Mouse (Mus musculus): Measurements from ENCODE around the gene Dnmt3c. TPM values are rescaled to one million over a fixed set of nuclear protein-coding genes. Genes with fewer than 3 reads are reported as not detected.
"Not testable (repeated sequence)": the region's sequence is repeated elsewhere in the genome, so short reads cannot be mapped to it uniquely, and the experiment has no call there.

Dnmt3c gene
- polyA plus RNA-seq, 1 experiment: 0.10 TPM

DNA sequence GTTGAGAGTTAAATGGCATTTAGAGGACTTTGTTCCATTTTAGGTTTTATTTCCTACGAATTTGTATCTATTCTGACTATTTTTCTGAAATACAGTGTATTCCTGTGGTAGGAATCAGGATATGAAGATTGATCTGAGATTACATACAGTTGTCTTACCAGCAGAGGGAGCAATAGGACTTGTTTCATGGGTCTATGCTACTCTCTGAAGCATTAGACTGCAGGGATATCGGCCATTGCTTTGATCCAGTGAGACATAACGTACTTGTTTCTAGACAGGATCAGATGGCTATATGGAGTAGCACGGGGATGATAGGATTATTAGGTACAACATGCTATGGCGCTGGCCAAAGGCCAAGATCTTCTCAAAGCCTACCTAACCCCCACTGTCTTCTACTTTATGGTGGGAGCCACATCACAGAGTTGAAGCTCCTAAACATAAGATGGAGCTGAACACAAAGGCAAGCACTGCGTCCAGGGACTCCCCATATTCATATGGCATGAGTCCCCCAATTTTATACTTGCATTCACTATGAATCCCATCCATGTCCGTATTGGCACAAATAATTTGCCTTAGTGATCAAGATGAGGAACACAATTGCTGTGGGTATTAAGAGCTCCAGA is 27.6 kb upstream of the Dnmt3c start:
- no peak for TF ChIP-seq POLR2A (IDR thresholded peaks at IDR 0.05; ENCODE audit: borderline replicate concordance, insufficient read depth, low read length)
- peak; percentile 43; the same call in 1 of the 2 replicates for TF ChIP-seq CTCF (IDR thresholded peaks at IDR 0.05; ENCODE audit: borderline replicate concordance, insufficient read depth, low read depth, low read length)
- no peak overlapping the region for H3K27ac ChIP-seq (ENCODE audit: insufficient read depth, low read length)
- H3K4me3 ChIP-seq (replicated peaks; ENCODE audit: insufficient read depth, low read depth, low read length): no peak overlapping the region
- H3K27me3 ChIP-seq (ENCODE audit: control insufficient read depth, insufficient read depth, low read length): no peaks in the 10 kb centered on the region
- 43% methylated on average over 7 of the region's 7 CpGs for WGBS
- peak; percentile 27 to 58 for DNase-seq
- no peaks in the 10 kb centered on the region for H3K4me1 ChIP-seq (ENCODE audit: control insufficient read depth, insufficient read depth, low read length)

DNA sequence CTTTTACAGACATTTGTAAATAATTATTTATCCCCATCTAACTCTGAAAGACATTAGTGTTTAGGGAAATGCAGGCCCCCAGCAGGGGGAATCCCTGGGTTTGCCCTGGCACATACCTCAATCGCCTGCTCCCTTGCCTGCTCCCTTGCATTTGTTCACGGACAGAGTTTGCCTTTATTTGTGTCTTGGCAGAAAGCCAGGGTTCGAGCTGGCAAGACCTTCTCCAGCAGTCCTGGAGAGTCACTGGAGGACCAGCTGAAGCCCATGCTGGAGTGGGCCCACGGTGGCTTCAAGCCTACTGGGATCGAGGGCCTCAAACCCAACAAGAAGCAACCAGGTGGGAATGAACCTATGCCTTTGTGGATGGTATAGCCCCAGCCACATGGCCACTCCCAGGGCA is 26.3 kb upstream of the Dnmt3c start:
- no peak overlapping the region for H3K4me3 ChIP-seq (replicated peaks; ENCODE audit: insufficient read depth, low read depth, low read length)
- H3K27ac ChIP-seq (ENCODE audit: insufficient read depth, low read length): no peak overlapping the region
- H3K27me3 ChIP-seq (ENCODE audit: control insufficient read depth, insufficient read depth, low read length): no peaks in the 10 kb centered on the region
- DNase-seq: no peak
- TF ChIP-seq POLR2A (IDR thresholded peaks at IDR 0.05; ENCODE audit: borderline replicate concordance, insufficient read depth, low read length): no peak
- TF ChIP-seq CTCF (IDR thresholded peaks at IDR 0.05; ENCODE audit: borderline replicate concordance, insufficient read depth, low read depth, low read length): no peak
- 31% methylated on average over 5 of the region's 5 CpGs for WGBS
- no peaks in the 10 kb centered on the region for H3K4me1 ChIP-seq (ENCODE audit: control insufficient read depth, insufficient read depth, low read length)

DNA sequence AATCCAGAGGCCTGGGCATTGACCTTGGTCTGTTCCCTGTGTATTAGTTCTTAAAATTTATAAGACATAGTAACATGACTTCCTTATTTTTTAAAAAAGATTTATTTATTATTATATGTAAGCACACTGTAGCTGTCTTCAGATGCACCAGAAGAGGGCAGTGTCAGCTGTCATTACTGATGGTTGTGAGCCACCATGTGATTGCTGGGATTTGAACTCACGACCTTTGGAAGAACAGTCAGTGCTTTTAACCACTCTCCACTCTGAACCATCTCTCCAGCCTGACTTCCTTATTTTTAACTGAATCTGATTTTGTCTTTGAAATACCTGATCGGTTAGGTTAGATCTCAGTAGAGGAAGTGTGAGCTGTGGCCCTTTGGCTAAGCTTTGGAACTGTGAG is 23.8 kb upstream of the Dnmt3c start:
- DNase-seq: no peak
- Histone ChIP-seq H3K27ac (ENCODE audit: insufficient read depth, low read length) (no peak overlapping the region), H3K27me3 (ENCODE audit: control insufficient read depth, insufficient read depth, low read length) (no peaks in the 10 kb centered on the region), H3K4me1 (ENCODE audit: control insufficient read depth, insufficient read depth, low read length) (no peaks in the 10 kb centered on the region), H3K4me3 (replicated peaks; ENCODE audit: insufficient read depth, low read depth, low read length) (no peak overlapping the region)
- WGBS: 87% methylated on average over 2 of the region's 2 CpGs
- TF ChIP-seq CTCF (IDR thresholded peaks at IDR 0.05; ENCODE audit: borderline replicate concordance, insufficient read depth, low read depth, low read length) (no peak), POLR2A (IDR thresholded peaks at IDR 0.05; ENCODE audit: borderline replicate concordance, insufficient read depth, low read length) (no peak)

DNA sequence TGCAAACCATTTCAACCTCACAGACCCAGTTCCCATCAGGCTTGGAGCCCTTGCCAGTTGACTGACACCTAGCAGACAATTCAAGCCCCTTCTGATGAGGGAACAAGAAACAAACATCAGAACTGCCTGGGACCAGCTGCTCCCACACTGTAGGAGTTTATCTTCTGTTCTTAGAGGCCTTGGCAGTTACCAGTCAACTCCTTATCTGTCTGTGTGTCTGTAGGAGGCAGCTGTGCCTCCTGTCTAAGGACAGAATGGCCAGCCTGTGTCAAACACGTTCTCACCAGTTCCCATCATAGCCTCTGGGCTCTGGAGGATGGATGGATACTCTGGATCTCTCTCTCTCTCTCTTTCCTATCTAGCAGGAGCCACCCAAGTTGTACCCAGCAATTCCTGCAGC is 21.1 kb upstream of the Dnmt3c start:
- not testable (repeated sequence) for H3K4me3 ChIP-seq (replicated peaks; ENCODE audit: insufficient read depth, low read depth, low read length); H3K27ac ChIP-seq (ENCODE audit: insufficient read depth, low read length); H3K27me3 ChIP-seq (ENCODE audit: control insufficient read depth, insufficient read depth, low read length); DNase-seq; H3K4me1 ChIP-seq (ENCODE audit: control insufficient read depth, insufficient read depth, low read length)
- 67% methylated on average over 1 of the region's 1 CpGs for WGBS

DNA sequence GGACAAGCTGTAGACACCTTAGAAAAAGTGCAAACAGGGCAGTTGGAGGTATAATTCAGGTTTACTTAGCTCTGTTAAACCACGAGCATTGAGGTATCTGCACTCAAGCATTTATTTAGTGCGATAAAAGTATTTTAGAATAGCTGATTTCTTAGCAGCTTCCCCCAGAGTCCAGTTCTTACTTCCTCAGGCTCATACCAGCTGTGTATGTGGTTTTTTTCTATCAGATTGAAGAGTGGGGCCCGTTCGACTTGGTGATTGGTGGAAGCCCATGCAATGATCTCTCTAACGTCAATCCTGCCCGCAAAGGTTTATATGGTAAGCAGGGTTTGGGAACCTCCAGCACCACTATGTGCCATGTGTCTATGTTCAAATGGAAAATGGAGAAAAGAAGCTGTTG is 19.5 kb upstream of the Dnmt3c start:
- no peak for TF ChIP-seq POLR2A (IDR thresholded peaks at IDR 0.05; ENCODE audit: borderline replicate concordance, insufficient read depth, low read length)
- 93% methylated on average over 6 of the region's 6 CpGs for WGBS
- no peaks in the 10 kb centered on the region for H3K27me3 ChIP-seq (ENCODE audit: control insufficient read depth, insufficient read depth, low read length)

DNA sequence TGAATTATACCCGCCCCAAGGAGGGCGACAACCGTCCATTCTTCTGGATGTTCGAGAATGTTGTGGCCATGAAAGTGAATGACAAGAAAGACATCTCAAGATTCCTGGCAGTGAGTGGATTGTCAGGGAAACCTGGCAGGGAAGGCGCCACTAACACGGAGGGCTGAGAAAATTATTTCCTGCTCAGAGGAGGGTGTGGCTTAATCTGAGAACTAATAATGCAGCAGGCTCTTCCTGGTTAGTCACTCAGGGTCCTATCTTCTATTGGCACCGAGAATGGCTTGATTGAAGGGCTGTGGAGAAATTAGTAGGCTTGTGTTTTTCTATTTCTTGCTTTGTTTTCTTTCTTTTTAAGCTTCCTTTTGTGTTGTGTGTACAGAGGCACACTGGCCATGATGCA is 18.9 kb upstream of the Dnmt3c start:
- no peak for DNase-seq
- WGBS: 56% methylated on average over 7 of the region's 7 CpGs
- no peak for TF ChIP-seq CTCF (IDR thresholded peaks at IDR 0.05; ENCODE audit: borderline replicate concordance, insufficient read depth, low read depth, low read length)
- TF ChIP-seq POLR2A (IDR thresholded peaks at IDR 0.05; ENCODE audit: borderline replicate concordance, insufficient read depth, low read length): no peak
- no peak overlapping the region for H3K4me3 ChIP-seq (replicated peaks; ENCODE audit: insufficient read depth, low read depth, low read length)
- no peaks in the 10 kb centered on the region for H3K27me3 ChIP-seq (ENCODE audit: control insufficient read depth, insufficient read depth, low read length)
- H3K4me1 ChIP-seq (ENCODE audit: control insufficient read depth, insufficient read depth, low read length): no peaks in the 10 kb centered on the region
- no peak overlapping the region for H3K27ac ChIP-seq (ENCODE audit: insufficient read depth, low read length)

More for the DNA sequence above, 19.5 kb upstream of the Dnmt3c start:
- no peaks in the 10 kb centered on the region for H3K4me1 ChIP-seq (ENCODE audit: control insufficient read depth, insufficient read depth, low read length)
- no peak for DNase-seq
- H3K27ac ChIP-seq (ENCODE audit: insufficient read depth, low read length): no peak overlapping the region
- H3K4me3 ChIP-seq (replicated peaks; ENCODE audit: insufficient read depth, low read depth, low read length): no peak overlapping the region

DNA sequence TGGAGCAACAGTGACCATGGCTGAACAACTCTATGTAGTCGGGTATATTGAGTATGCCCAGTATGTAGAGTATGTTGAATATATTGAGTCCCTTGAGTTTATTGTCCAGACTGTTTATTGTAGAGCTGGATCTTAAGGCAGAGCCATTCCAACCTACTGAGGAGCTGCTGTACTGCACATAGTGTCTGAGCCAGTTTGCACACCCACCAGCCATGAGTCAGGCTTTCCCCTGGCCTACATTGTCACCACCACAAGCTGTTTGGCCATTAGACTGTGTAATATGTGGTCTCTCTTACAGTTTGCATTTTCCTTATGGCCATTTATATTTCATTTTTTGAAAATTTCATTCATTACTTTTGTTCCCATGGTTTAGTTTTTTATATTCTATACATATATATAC is 16.5 kb upstream of the Dnmt3c start:
- no peaks in the 10 kb centered on the region for H3K4me1 ChIP-seq (ENCODE audit: control insufficient read depth, insufficient read depth, low read length)
- H3K27me3 ChIP-seq (ENCODE audit: control insufficient read depth, insufficient read depth, low read length): no peaks in the 10 kb centered on the region
- no peak overlapping the region for H3K27ac ChIP-seq (ENCODE audit: insufficient read depth, low read length)
- TF ChIP-seq POLR2A (IDR thresholded peaks at IDR 0.05; ENCODE audit: borderline replicate concordance, insufficient read depth, low read length) (no peak), CTCF (IDR thresholded peaks at IDR 0.05; ENCODE audit: borderline replicate concordance, insufficient read depth, low read depth, low read length) (no peak)
- 86% methylated on average over 1 of the region's 1 CpGs for WGBS
- H3K4me3 ChIP-seq (replicated peaks; ENCODE audit: insufficient read depth, low read depth, low read length): no peak overlapping the region
- DNase-seq: no peak

DNA sequence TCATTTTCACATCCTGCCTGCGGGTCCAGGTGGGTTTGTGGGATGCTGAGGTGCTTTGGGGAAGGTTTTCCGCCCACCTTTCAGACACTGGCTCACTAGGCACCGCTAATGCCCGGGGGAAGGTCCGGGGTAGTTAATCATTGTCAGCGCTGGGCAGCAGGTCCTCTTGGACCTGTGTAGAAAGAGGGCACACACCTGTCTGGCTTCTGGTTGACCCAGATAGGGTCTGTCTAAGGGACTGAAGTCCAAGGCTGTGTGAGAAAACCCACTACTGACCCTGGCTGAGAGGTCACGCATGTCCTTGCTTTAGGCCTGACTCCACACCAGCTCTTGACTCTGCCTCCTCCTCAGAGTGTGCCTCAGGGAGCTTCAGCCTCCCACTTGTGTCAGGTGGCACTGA is 3.0 kb upstream of the Dnmt3c start:
- not testable (repeated sequence) for H3K27ac ChIP-seq (ENCODE audit: insufficient read depth, low read length); H3K27me3 ChIP-seq (ENCODE audit: control insufficient read depth, insufficient read depth, low read length); DNase-seq; H3K4me3 ChIP-seq (replicated peaks; ENCODE audit: insufficient read depth, low read depth, low read length); H3K4me1 ChIP-seq (ENCODE audit: control insufficient read depth, insufficient read depth, low read length)
- WGBS: 88% methylated on average over 7 of the region's 7 CpGs
